Mouse (Mus musculus): ENCODE measurements around the gene Mpped1. TPM values are rescaled to one million over a fixed set of nuclear protein-coding genes. Genes with fewer than 3 reads are reported as not detected.
A peak's percentile ranks its signal among the peaks of the same experiment; 100 is the strongest.

Gene Mpped1
- total RNA-seq (2014; rRNA removed), result 31.4 and 48.3 TPM in 2 replicates
- 13.5 and 14.2 TPM in 2 replicates for polyA plus RNA-seq (2015; fragmentation: Nextera tagmentation; extraction: Ambion mirVana)

- DNase-seq (ENCODE audit: low spot score) (peak; percentile 45), ATAC-seq (peak; percentile 51; the same call in 1 of the 2 replicates)
- Histone ChIP-seq H3K36me3 (ENCODE audit: insufficient read depth, low read length) (no peaks in the 10 kb centered on the region), H3K27me3 (ENCODE audit: insufficient read depth, low read length) (no peaks in the 10 kb centered on the region; the same call in 1 of the 2 replicates), H3K4me2 (ENCODE audit: low read depth, low read length) (peak within 1 kb of the TSS; percentile 94), H3K4me3 (ENCODE audit: low read length) (peak within 1 kb of the TSS; percentile 60), H3K9ac (replicated peaks; ENCODE audit: low read length) (peak within 1 kb of the TSS; percentile 72), H3K4me1 (ENCODE audit: insufficient read depth, low read length) (0 out of 2 replicates have a peak, but pooled peaks cover 4% of the 10 kb centered on the region), H3K27ac (no peak within 1 kb of the TSS), H3K9me3 (ENCODE audit: low read length) (no peaks in the 10 kb centered on the region)
- no peak for TF ChIP-seq CTCF (IDR thresholded peaks at IDR 0.05; ENCODE audit: low read depth)
- 5% methylated on average over 25 of the region's 37 CpGs for WGBS
These were observed at the start of gene Mpped1 for GRCm38 (mm10) chr15:83779387-83779786. Gene Mpped1 (plus strand): TSS chr15:83779467.

GRCm38 (mm10) chr15:83740676-83741422, 38.4 kb upstream of the Mpped1 start:
- no peak overlapping the region for H3K9ac ChIP-seq (replicated peaks; ENCODE audit: low read length)
- no peak overlapping the region for H3K4me3 ChIP-seq (ENCODE audit: low read length)
- DNase-seq (ENCODE audit: low spot score), result no peak
- no peak overlapping the region for H3K27ac ChIP-seq
- no peak overlapping the region for H3K4me2 ChIP-seq (ENCODE audit: low read depth, low read length)
- no peaks in the 10 kb centered on the region for H3K36me3 ChIP-seq (ENCODE audit: insufficient read depth, low read length)
- no peak for TF ChIP-seq CTCF (IDR thresholded peaks at IDR 0.05; ENCODE audit: low read depth)
- H3K4me1 ChIP-seq (ENCODE audit: insufficient read depth, low read length), result no peaks in the 10 kb centered on the region
- no peak for ATAC-seq
- WGBS, result 27% methylated on average over 21 of the region's 21 CpGs
- H3K9me3 ChIP-seq (ENCODE audit: low read length), result no peaks in the 10 kb centered on the region
- H3K27me3 ChIP-seq (ENCODE audit: insufficient read depth, low read length), result no peaks in the 10 kb centered on the region

GRCm38 (mm10) chr15:83742018-83742417, 37.2 kb upstream of the Mpped1 start:
- DNase-seq (ENCODE audit: low spot score) (no peak), ATAC-seq (no peak)
- H3K27ac ChIP-seq, result no peak overlapping the region
- no peaks in the 10 kb centered on the region for H3K36me3 ChIP-seq (ENCODE audit: insufficient read depth, low read length)
- no peaks in the 10 kb centered on the region for H3K27me3 ChIP-seq (ENCODE audit: insufficient read depth, low read length)
- 89% methylated on average over 1 of the region's 1 CpGs for WGBS
- H3K4me2 ChIP-seq (ENCODE audit: low read depth, low read length), result no peak overlapping the region
- H3K9ac ChIP-seq (replicated peaks; ENCODE audit: low read length), result no peak overlapping the region
- H3K4me3 ChIP-seq (ENCODE audit: low read length), result no peak overlapping the region
- TF ChIP-seq CTCF (IDR thresholded peaks at IDR 0.05; ENCODE audit: low read depth), result no peak
- H3K9me3 ChIP-seq (ENCODE audit: low read length), result no peaks in the 10 kb centered on the region
- no peaks in the 10 kb centered on the region for H3K4me1 ChIP-seq (ENCODE audit: insufficient read depth, low read length)

- ATAC-seq (no peak), DNase-seq (ENCODE audit: low spot score) (peak; percentile 25)
- no peaks in the 10 kb centered on the region for H3K4me1 ChIP-seq (ENCODE audit: insufficient read depth, low read length)
- H3K4me2 ChIP-seq (ENCODE audit: low read depth, low read length), result no peak overlapping the region
- no peaks in the 10 kb centered on the region for H3K27me3 ChIP-seq (ENCODE audit: insufficient read depth, low read length)
- WGBS, result 52% methylated on average over 16 of the region's 16 CpGs
- H3K9me3 ChIP-seq (ENCODE audit: low read length), result no peaks in the 10 kb centered on the region
- H3K4me3 ChIP-seq (ENCODE audit: low read length), result no peak overlapping the region
- no peaks in the 10 kb centered on the region for H3K36me3 ChIP-seq (ENCODE audit: insufficient read depth, low read length)
- H3K27ac ChIP-seq, result no peak overlapping the region
- no peak for TF ChIP-seq CTCF (IDR thresholded peaks at IDR 0.05; ENCODE audit: low read depth)
- H3K9ac ChIP-seq (replicated peaks; ENCODE audit: low read length), result no peak overlapping the region
These were observed 33.0 kb upstream of the Mpped1 start for GRCm38 (mm10) chr15:83746311-83746710.

GRCm38 (mm10) chr15:83748986-83749385, 30.3 kb upstream of the Mpped1 start:
- no peak for TF ChIP-seq CTCF (IDR thresholded peaks at IDR 0.05; ENCODE audit: low read depth)
- Histone ChIP-seq H3K4me3 (ENCODE audit: low read length) (no peak overlapping the region), H3K4me2 (ENCODE audit: low read depth, low read length) (no peak overlapping the region), H3K27ac (no peak overlapping the region), H3K4me1 (ENCODE audit: insufficient read depth, low read length) (no peaks in the 10 kb centered on the region), H3K9me3 (ENCODE audit: low read length) (no peaks in the 10 kb centered on the region), H3K27me3 (ENCODE audit: insufficient read depth, low read length) (no peaks in the 10 kb centered on the region), H3K36me3 (ENCODE audit: insufficient read depth, low read length) (no peaks in the 10 kb centered on the region), H3K9ac (replicated peaks; ENCODE audit: low read length) (no peak overlapping the region)
- WGBS, result 73% methylated on average over 6 of the region's 6 CpGs
- DNase-seq (ENCODE audit: low spot score) (no peak), ATAC-seq (no peak)

GRCm38 (mm10) chr15:83749436-83749835, 29.8 kb upstream of the Mpped1 start:
- 54% methylated on average over 9 of the region's 9 CpGs for WGBS
- ATAC-seq (no peak), DNase-seq (ENCODE audit: low spot score) (no peak)
- no peak for TF ChIP-seq CTCF (IDR thresholded peaks at IDR 0.05; ENCODE audit: low read depth)
- Histone ChIP-seq H3K9me3 (ENCODE audit: low read length) (no peaks in the 10 kb centered on the region), H3K27ac (no peak overlapping the region), H3K4me1 (ENCODE audit: insufficient read depth, low read length) (no peaks in the 10 kb centered on the region), H3K4me3 (ENCODE audit: low read length) (no peak overlapping the region), H3K27me3 (ENCODE audit: insufficient read depth, low read length) (no peaks in the 10 kb centered on the region), H3K9ac (replicated peaks; ENCODE audit: low read length) (no peak overlapping the region), H3K4me2 (ENCODE audit: low read depth, low read length) (no peak overlapping the region), H3K36me3 (ENCODE audit: insufficient read depth, low read length) (no peaks in the 10 kb centered on the region)

- WGBS, result 30% methylated on average over 9 of the region's 9 CpGs
- Histone ChIP-seq H3K4me3 (ENCODE audit: low read length) (no peak overlapping the region), H3K4me2 (ENCODE audit: low read depth, low read length) (no peak overlapping the region), H3K9me3 (ENCODE audit: low read length) (no peaks in the 10 kb centered on the region), H3K36me3 (ENCODE audit: insufficient read depth, low read length) (no peaks in the 10 kb centered on the region), H3K9ac (replicated peaks; ENCODE audit: low read length) (no peak overlapping the region), H3K4me1 (ENCODE audit: insufficient read depth, low read length) (no peaks in the 10 kb centered on the region), H3K27me3 (ENCODE audit: insufficient read depth, low read length) (no peaks in the 10 kb centered on the region), H3K27ac (no peak overlapping the region)
- DNase-seq (ENCODE audit: low spot score), result peak; percentile 76
- no peak for ATAC-seq
- peak; percentile 87 for TF ChIP-seq CTCF (IDR thresholded peaks at IDR 0.05; ENCODE audit: low read depth)
These were observed 22.5 kb upstream of the Mpped1 start for GRCm38 (mm10) chr15:83756742-83757141.
